Mouse (Mus musculus) kidney, embryonic 15.5 days (tissue): ENCODE measurements around the gene Hmgb1. TPM values are rescaled to one million over a fixed set of nuclear protein-coding genes. Genes with fewer than 3 reads are reported as not detected.

Experiments used
- ATAC-seq: fragments of 200-750 bp; cut with Nextera tagmentation; replicated peaks from 2 replicates; pipeline ENCODE4 v1.8.0; 2017; ENCODE audit warnings: moderate TSS enrichment; ENCODE audit not compliant: low FRiP score
- H3K27ac ChIP-seq: fragments of 300-500 bp; sonication (generic); 2 replicates; pipeline ENCODE4 v1.5.1; 2015; ENCODE audit warnings: mild to moderate bottlenecking, inconsistent platforms
- H3K27me3 ChIP-seq: fragments of 300-500 bp; sonication (generic); 2 replicates; pipeline ENCODE4 v1.6.1; 2015; ENCODE audit warnings: inconsistent platforms
- H3K36me3 ChIP-seq: fragments of 300-500 bp; sonication (generic); 2 replicates; pipeline ENCODE4 v1.6.1; 2015; ENCODE audit warnings: inconsistent platforms
- H3K4me1 ChIP-seq: fragments of 300-500 bp; sonication (generic); 2 replicates; pipeline ENCODE4 v1.6.1; 2015; ENCODE audit warnings: inconsistent platforms
- H3K4me2 ChIP-seq: fragments of 300-500 bp; sonication (generic); 2 replicates; pipeline ENCODE4 v1.6.1; 2015; ENCODE audit warnings: moderate library complexity, mild to moderate bottlenecking, inconsistent platforms
- H3K4me3 ChIP-seq: fragments of 300-500 bp; sonication (generic); replicated peaks from 2 replicates; pipeline ENCODE4 v1.5.1; 2015; ENCODE audit warnings: mild to moderate bottlenecking, inconsistent platforms
- H3K9ac ChIP-seq: fragments of 300-500 bp; sonication (generic); 2 replicates; pipeline ENCODE4 v1.6.1; 2015; ENCODE audit warnings: mild to moderate bottlenecking, inconsistent platforms
- H3K9me3 ChIP-seq: fragments of 300-500 bp; sonication (generic); replicated peaks from 2 replicates; pipeline ENCODE4 v1.6.1; 2016; ENCODE audit warnings: inconsistent platforms
- WGBS: fragments of 180-500 bp; shearing (Covaris S2); methylation state at CpG from one replicate; pipeline ENCODE4 v1.1.7; 2015; ENCODE audit warnings: mixed read lengths; 5-methylcytosine and 5-hydroxymethylcytosine counted together
- polyA plus RNA-seq: library from polyadenylated mRNA; unstranded; fragments of >200 nt; fragmentation: Nextera tagmentation; extraction: Ambion mirVana; gene quantifications from 2 replicates; pipeline ENCODE4 v1.2.1, GENCODE M21; 2015

Hmgb1 gene
- polyA plus RNA-seq, 1 experiment from 2014 or later, result 1,463 TPM

DNA sequence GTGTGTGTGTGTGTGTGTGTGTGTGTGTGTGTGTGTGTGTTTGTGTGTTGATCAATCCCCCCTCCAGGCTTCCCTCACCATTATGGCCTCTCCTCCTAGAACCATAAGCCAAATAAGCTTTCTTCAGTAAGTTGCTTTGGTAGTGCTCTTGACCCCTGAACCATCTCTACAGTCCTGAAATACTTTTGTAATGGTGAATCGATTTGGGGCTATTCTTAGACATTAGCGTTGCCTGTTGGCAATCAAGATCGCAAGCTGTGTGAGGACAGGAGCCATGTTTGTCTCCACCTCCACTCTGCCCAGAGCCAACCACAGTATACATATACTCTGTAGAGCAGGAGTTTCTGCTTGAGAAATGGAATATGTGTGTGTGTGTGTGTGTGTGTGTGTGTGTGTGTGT is 175.2 kb downstream of the Hmgb1 start:
- Histone ChIP-seq H3K27me3 (no peaks in the 10 kb centered on the region), H3K4me2 (no peak overlapping the region), H3K36me3 (no peaks in the 10 kb centered on the region), H3K4me1 (peaks cover 32% of the 10 kb centered on the region), H3K9me3 (no peaks in the 10 kb centered on the region), H3K9ac (no peak overlapping the region), H3K4me3 (no peak overlapping the region), H3K27ac (no peak overlapping the region)
- WGBS, result 84% methylated on average over 3 of the region's 3 CpGs
- ATAC-seq, result no peak

DNA sequence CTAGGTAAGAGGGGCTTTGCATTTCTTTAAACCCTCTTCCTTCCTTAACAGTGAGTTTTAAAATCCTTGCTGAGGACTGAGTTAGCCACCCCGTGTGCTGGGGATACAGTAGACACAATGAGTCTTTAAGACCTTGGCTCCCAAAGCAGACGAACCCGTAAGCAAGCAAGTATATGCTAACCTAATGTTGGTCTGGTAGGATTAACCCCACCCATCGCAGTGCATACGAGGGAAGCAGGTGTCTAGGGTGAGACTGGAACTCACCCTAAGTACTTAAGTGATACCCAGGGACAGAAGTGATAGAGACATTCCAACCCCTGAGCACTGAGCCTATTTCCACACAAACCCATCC is 177.0 kb downstream of the Hmgb1 start:
- ATAC-seq, result no peak
- WGBS, result 50% methylated on average over 5 of the region's 5 CpGs

DNA sequence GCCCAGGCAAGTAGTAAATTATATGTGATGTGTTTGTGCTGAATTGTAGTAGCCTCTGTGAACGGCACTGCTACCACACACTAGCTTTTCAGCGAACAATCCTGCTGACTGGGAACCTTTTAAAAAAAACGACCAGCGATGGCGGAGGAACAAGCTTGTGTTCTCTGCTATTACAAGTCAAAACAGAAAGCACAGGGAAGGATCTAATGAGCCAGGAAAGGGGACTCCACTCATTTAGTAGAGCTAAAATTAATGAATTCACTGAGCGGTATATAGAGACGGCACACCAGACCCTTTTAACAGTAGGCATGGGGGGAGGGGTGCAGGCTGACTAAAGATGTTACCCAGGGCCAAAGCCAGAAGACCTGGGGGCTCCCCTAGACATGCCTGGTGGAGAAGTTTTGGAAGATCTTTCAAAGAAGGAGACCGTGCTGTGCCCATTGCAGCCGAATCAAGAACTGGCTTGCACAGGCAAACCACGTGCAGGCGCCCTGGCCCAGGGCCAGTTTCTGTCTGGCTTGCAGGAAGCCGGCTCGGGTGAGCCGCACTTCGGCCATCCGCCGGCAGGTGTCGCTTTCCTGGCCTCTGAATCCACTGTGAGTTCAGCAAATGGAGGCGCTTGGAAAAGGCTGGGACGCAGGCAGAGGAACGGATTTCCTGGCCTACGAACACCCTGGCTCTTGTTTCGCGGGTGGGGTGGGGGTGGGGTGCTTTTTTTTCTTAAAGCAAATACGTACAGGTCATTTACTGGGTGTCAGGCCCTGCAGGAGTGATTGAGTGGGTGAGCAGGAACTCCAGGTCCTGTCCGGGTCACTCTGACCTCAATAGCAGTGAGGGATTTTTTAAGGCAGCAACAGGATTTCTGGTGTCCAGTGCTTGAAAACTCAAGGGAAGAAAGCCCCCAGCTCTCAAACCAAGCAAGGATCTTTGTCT is 177.7 kb downstream of the Hmgb1 start:
- peak overlapping the region; percentile 32 for H3K4me3 ChIP-seq
- H3K4me2 ChIP-seq, result peak overlapping the region; percentile 63
- H3K27ac ChIP-seq, result peak overlapping the region; percentile 81
- H3K4me1 ChIP-seq, result peaks cover 52% of the 10 kb centered on the region
- no peaks in the 10 kb centered on the region for H3K27me3 ChIP-seq
- peak; percentile 80 for ATAC-seq
- H3K36me3 ChIP-seq, result no peaks in the 10 kb centered on the region
- peak overlapping the region; percentile 31 for H3K9ac ChIP-seq
- 7% methylated on average over 26 of the region's 26 CpGs for WGBS
- no peaks in the 10 kb centered on the region for H3K9me3 ChIP-seq

More for the DNA sequence above, 177.0 kb downstream of the Hmgb1 start:
- Histone ChIP-seq H3K27ac (peak overlapping the region; percentile 81), H3K4me1 (peaks cover 46% of the 10 kb centered on the region), H3K9me3 (no peaks in the 10 kb centered on the region), H3K4me3 (peak overlapping the region; percentile 32; the same call in 1 of the 2 replicates), H3K9ac (peak overlapping the region; percentile 31; the same call in 1 of the 2 replicates), H3K4me2 (peak overlapping the region; percentile 63), H3K36me3 (no peaks in the 10 kb centered on the region), H3K27me3 (no peaks in the 10 kb centered on the region)

- Histone ChIP-seq H3K4me1 (peaks cover 56% of the 10 kb centered on the region), H3K4me2 (peak overlapping the region; percentile 63), H3K4me3 (peak overlapping the region; percentile 32), H3K9me3 (no peaks in the 10 kb centered on the region), H3K27ac (peak overlapping the region; percentile 81), H3K36me3 (no peaks in the 10 kb centered on the region), H3K9ac (peak overlapping the region; percentile 31), H3K27me3 (no peaks in the 10 kb centered on the region)
- ATAC-seq, result no peak
- 52% methylated on average over 9 of the region's 9 CpGs for WGBS
These were observed 178.5 kb downstream of the Hmgb1 start for GRCm38 (mm10) chr5:149005701-149006361.

DNA sequence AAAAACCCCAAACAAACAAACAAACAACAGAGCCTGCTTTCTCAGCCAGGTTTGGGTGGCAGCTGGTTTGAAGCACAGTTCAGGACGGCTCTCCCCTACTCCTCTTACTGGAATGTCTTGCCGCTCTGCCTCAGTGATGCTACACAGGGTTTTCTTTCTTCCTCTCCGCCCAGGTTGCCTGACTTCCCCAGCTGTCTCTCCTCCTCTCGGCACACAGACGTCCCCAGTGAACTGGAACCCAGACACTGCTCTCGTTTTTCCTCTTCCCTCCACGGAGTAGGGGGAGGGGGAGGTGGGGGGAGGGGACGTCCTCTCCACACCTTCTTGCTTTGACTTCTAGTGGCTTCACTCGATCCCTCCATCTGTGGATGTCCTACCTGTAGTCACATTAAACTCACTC is 179.2 kb downstream of the Hmgb1 start:
- H3K9me3 ChIP-seq, result no peaks in the 10 kb centered on the region
- ATAC-seq, result peak; percentile 77
- no peaks in the 10 kb centered on the region for H3K36me3 ChIP-seq
- H3K27me3 ChIP-seq, result no peaks in the 10 kb centered on the region
- 13% methylated on average over 9 of the region's 9 CpGs for WGBS
- H3K27ac ChIP-seq, result peak overlapping the region; percentile 81; the same call in 1 of the 2 replicates
- H3K4me1 ChIP-seq, result peaks cover 56% of the 10 kb centered on the region
- H3K4me3 ChIP-seq, result no peak overlapping the region
- no peak overlapping the region for H3K4me2 ChIP-seq
- no peak overlapping the region for H3K9ac ChIP-seq

DNA sequence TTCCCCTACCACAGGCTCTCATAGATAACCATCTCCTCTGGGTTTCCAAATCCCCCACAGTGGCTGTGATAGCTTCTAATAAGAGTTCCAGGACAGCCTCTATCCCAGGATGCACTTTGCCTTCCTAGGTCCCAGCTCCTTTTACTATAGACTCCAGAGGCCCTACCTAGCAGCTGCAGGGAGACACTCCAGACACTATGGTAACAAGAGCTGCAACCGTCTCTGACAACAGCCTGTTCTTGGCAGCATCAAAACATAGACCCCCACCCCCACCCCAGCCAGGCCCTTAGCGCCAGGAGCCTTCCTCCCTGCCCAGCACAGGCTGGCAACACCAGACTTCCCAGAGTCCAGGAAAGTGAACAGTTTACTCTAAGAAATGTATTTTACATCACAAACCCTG is 181.2 kb downstream of the Hmgb1 start:
- Histone ChIP-seq H3K9ac (no peak overlapping the region), H3K27ac (peak overlapping the region; percentile 90; the same call in 1 of the 2 replicates), H3K4me2 (no peak overlapping the region), H3K4me3 (no peak overlapping the region), H3K9me3 (no peaks in the 10 kb centered on the region), H3K27me3 (no peaks in the 10 kb centered on the region), H3K36me3 (no peaks in the 10 kb centered on the region), H3K4me1 (peaks cover 66% of the 10 kb centered on the region)
- 41% methylated on average over 2 of the region's 2 CpGs for WGBS
- ATAC-seq, result no peak

DNA sequence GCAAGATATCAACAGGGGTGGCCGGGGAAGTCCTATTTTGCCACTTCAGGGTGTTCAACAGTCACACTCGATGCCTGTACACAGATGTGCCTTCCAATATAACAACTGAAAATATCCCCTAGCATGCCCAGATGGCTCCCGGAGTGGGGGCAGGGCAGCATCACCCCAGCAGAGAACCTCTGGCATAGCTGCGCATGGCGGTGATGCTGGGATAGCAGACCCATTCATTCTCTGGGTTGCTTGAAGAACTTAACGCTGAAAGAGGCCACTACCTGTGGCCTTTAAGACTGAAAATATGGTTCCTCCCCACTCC is 181.5 kb downstream of the Hmgb1 start:
- Histone ChIP-seq H3K4me1 (peaks cover 62% of the 10 kb centered on the region), H3K27me3 (no peaks in the 10 kb centered on the region), H3K4me2 (peak overlapping the region; percentile 5), H3K9ac (no peak overlapping the region), H3K9me3 (no peaks in the 10 kb centered on the region), H3K4me3 (no peak overlapping the region), H3K27ac (peak overlapping the region; percentile 90), H3K36me3 (no peaks in the 10 kb centered on the region)
- ATAC-seq, result no peak
- WGBS, result 62% methylated on average over 6 of the region's 6 CpGs

DNA sequence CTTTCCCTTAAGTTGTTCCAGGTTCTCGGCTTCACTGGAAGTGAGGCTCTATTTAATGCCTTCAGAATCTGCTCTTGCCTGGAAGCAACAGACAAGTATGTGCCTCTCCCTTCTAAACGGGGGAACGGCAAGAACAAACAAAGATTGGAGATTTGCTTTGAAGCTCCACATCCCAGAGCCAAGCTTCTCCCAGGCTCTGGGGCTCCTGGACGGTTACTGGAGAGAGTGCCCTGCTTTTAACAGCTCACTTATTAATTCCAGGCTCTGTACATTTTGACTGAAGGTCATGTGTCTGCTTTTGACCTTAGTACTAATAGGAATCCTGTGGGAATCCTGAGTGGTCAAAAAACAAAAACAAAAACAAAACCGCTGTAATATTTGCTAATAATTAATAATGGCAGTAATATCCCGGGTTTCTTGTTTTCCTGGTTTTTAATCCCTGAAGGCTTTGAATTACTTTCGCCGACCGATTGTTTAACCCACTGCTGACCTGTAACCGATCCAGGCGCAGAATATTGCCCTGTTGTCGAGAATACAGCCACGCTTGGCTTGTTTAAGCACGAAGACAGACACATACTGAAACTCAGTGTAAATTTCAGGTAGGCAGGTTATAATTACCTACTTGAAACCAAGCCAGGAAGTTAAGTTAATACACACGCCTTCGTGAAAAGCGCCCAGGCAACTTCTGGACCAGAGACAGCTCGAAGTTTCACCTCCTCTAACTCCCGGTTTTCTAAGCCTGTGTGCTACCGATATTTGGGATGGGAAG is 182.1 kb downstream of the Hmgb1 start:
- Histone ChIP-seq H3K4me3 (no peak overlapping the region), H3K4me1 (peaks cover 58% of the 10 kb centered on the region), H3K4me2 (peak overlapping the region; percentile 5), H3K27me3 (no peaks in the 10 kb centered on the region), H3K36me3 (no peaks in the 10 kb centered on the region), H3K27ac (peak overlapping the region; percentile 90), H3K9me3 (no peaks in the 10 kb centered on the region), H3K9ac (no peak overlapping the region)
- no peak for ATAC-seq
- WGBS, result 30% methylated on average over 20 of the region's 20 CpGs

DNA sequence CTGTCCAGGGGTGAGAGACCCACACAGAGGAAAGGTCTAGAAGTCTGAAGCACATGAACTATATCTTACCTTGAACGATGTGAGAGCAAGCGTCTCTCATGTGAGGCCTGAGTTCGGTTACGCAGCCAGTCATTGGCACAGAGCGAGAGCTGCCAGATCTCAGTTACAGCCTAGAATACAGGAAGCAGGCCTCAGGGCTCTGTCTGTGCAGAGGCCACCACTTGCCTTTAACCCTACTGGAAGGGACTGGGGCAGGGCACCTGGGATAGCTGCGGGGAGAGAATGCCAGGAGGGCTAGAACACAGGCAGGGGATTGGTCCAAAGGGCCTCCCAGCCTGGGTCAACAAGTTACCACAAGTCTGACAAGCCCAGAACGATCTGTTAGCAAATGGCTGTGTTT is 184.5 kb downstream of the Hmgb1 start:
- H3K36me3 ChIP-seq, result no peaks in the 10 kb centered on the region
- H3K9me3 ChIP-seq, result no peaks in the 10 kb centered on the region
- no peak overlapping the region for H3K4me3 ChIP-seq
- H3K4me1 ChIP-seq, result peaks cover 56% of the 10 kb centered on the region
- H3K27me3 ChIP-seq, result no peaks in the 10 kb centered on the region
- no peak overlapping the region for H3K27ac ChIP-seq
- H3K4me2 ChIP-seq, result no peak overlapping the region
- WGBS, result 90% methylated on average over 7 of the region's 7 CpGs
- ATAC-seq, result no peak
- no peak overlapping the region for H3K9ac ChIP-seq

- 62% methylated on average over 14 of the region's 14 CpGs for WGBS
- Histone ChIP-seq H3K9ac (no peak overlapping the region), H3K9me3 (no peaks in the 10 kb centered on the region), H3K36me3 (no peaks in the 10 kb centered on the region), H3K27ac (0 out of 2 replicates have a peak overlapping the region, but pooled peaks have one; percentile 45), H3K27me3 (no peaks in the 10 kb centered on the region), H3K4me2 (no peak overlapping the region), H3K4me1 (peaks cover 62% of the 10 kb centered on the region), H3K4me3 (no peak overlapping the region)
- ATAC-seq, result no peak
These were observed 185.8 kb downstream of the Hmgb1 start for GRCm38 (mm10) chr5:148998512-148998911.

DNA sequence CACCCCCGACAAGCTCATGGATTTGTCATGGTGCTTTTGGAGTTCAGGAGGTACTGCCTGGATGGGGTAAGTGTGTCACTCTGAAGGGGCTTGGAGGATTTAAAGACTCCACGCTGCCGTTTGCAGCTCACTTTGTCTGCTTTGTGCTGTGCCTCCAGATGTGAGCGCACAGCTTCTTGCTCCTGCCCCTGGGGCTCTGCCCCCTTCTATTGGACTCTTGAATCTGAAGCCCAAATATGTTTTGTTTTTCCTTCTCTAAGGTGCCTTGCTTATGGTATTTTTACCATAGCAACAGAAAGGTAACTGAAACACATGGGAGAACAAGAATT is 187.6 kb downstream of the Hmgb1 start:
- Histone ChIP-seq H3K36me3 (no peaks in the 10 kb centered on the region), H3K4me2 (no peak overlapping the region), H3K4me1 (peaks cover 47% of the 10 kb centered on the region), H3K27ac (0 out of 2 replicates have a peak overlapping the region, but pooled peaks have one; percentile 13), H3K9ac (no peak overlapping the region), H3K27me3 (no peaks in the 10 kb centered on the region), H3K4me3 (no peak overlapping the region), H3K9me3 (no peaks in the 10 kb centered on the region)
- ATAC-seq, result no peak
- 66% methylated on average over 4 of the region's 4 CpGs for WGBS
